Mouse (Mus musculus) heart, postnatal 0 days (tissue): ENCODE measurements around the gene Prdm2.

ENCODE experiments used
- CTCF ChIP-seq: IDR thresholded peaks from 2 replicates; pipeline ENCODE4 v1.5.1; 2016; ENCODE audit warnings: antibody characterized with exemption, control low read depth, low read depth
- EP300 ChIP-seq: IDR thresholded peaks from 2 replicates; pipeline ENCODE4 v1.6.1; 2016; ENCODE audit warnings: antibody characterized with exemption, low read depth

DNA sequence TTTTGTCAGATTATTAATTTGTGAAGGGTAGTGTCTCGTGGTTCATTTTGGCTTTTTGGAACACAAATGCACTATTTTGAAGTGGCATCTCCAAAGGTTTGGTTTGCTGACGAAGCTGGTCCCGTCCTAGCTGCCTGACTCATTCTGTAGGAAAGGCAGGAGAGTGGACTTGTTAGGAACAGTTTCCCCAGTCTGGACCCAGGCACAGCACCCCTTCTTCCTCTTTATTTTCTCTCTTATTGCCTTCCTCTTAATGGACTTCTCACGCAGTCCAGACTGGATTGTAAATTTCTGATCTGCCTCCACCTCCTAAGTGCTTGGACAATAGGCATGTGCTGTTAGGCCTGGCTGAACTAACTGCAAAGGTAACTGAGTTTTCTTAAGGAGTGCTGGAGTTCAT lies 57.8 kb downstream of the Prdm2 start:
- TF ChIP-seq CTCF: no peak
- no peak for TF ChIP-seq EP300
